Mouse (Mus musculus): ENCODE results near the gene Olfr294.

The Olfr294 gene

GRCm38 (mm10) chr7:86616543-86616942 is at the start of gene Olfr294:
Gene Olfr294, minus strand, starts transcription at chr7:86616643.
- no peak for DNase-seq (ENCODE audit: low spot score in 2 of 2)

GRCm38 (mm10) chr7:86648761-86649160 is 32.3 kb upstream of the Olfr294 start, which contains the start of gene Olfr293:
Gene Olfr293, plus strand, starts transcription at chr7:86649061.
- DNase-seq (ENCODE audit: low spot score in 2 of 2): no peak

GRCm38 (mm10) chr7:86583562-86583961 is 32.9 kb downstream of the Olfr294 start, which contains the start of gene Olfr295:
Gene Olfr295, plus strand, starts transcription at chr7:86583862.
- DNase-seq (ENCODE audit: low spot score in 2 of 2): no peak

Data from thymus, postnatal 10 days (tissue).